Mouse (Mus musculus): Measurements from ENCODE around the gene Serpina3a.

The Serpina3a gene

DNA sequence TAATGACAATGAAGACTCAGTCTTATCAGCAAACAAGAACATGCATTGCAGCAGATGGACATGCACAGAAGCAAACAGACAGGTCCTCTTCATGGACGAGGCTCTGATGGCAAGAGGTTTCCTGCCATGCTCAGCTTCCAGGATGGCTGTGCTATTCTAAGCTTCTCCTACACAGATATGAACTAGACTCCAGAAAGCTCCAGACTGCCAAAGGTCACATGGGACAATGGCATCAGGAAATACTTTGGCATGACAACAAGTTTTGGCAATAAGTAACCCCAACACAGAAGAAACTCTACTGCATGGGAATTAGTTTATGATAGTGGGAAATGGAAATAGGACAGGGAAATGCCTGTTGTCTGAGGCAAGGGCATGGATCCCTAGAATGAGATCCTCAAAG lies 30.8 kb downstream of the Serpina3a start:
- DNase-seq (ENCODE audit: low spot score), result peak; percentile 27

DNA sequence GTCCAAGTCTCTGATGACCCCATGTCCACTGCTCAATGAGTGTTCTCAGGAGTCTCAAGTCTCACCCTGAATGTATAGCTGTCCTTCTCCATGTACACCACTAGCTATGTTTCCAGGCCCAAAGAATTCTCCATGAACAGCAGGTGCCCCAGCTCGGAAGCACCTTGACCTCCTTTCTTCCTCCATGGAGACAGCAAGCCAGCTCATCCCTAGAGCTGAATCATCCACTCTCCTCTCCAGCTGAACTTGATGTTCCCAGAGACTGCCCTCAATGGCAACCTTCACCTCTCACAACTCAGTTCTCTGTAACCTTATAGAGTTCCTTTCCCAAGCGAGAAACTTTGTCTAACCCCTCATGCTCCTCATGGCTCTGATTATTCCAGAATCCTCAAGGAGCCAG lies 33.0 kb downstream of the Serpina3a start:
- DNase-seq (ENCODE audit: low spot score), result no peak

DNA sequence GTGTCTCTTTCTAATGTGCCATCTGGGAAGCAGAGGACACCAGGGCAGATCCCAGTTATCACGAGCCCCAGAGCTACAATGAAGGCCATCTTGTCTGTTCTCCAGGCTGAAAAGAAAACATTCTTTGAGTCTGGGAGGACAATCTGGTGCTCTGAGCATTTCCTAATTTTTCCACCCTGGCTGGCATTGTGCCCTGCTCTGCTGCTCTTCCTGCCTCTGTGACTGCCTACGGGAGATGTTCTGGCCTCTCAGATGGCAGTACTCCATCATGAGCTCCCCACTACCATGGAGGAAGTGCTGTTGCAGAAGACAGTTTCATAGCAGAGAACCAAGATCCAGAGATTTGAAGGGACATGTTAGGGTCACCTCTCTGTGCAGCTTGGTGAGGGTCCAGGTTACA lies 39.5 kb downstream of the Serpina3a start:
- peak; percentile 47 for DNase-seq (ENCODE audit: low spot score)

DNA sequence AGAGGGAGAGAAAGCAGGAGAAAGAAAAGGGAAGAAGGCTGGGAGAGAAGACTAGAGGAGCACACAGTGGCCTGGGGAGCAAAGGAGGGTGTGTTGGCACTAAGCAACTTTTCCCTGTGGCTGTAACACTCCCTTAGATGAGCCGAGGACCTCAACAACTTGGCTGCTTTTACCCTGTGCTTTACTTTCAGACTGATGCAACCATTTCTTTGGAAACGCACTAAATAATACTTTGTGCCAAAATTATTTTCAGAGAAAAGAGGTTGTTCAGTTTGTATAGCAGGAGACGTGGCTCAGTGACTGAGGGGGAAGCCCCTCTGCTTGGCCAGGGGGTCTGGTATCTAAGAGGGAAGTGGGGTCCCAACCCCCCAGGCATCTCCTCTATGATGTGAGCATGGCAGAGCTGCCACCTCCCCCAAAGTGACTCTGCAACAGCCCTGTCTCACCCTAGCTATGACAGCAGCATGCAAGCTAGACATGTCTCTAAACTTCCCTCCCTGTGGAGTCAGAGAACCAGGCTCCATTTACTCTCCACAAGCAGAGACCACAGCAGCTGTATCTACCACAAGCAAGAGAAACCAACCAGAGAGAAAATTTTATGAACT lies 40.6 kb downstream of the Serpina3a start:
- DNase-seq (ENCODE audit: low spot score), result peak; percentile 53

DNA sequence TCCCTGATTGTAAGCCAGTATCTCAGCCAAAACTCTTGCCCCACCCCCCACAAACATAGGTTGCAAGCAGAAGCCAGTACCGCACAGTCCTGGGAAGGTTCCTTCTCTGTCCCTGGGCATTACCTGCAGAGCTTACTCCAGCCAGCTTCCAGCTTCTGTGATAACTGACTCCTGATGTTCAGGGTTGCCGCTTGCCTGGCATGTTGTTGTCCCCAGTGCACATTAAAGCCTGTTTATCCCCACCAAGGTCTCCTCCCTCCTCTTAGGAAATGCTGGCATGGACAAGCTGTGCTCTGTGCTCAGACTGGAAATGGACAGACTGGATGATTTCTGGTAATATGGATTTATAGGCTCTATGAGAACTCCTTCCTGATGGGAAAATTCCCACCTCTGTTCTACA lies 41.1 kb downstream of the Serpina3a start, which contains the start of gene Serpina3c:
Gene Serpina3c, minus strand, starts transcription at position 215 of the 400 bp plus-strand sequence.
- peak; percentile 54 for DNase-seq (ENCODE audit: low spot score)
